In genomic region chr6:49822871-49823230, GRCm38 (mm10) we compare ENCODE assay signal across 7 mouse cellular contexts. TPM values are rescaled to one million over a fixed set of nuclear protein-coding genes. Genes with fewer than 3 reads are reported as not detected.
A peak's percentile ranks its signal among the peaks of the same experiment; 100 is the strongest.
DNase-seq lines count a peak whose midpoint lies in the region; ATAC-seq and TF ChIP-seq lines count a peak whose summit lies in the region.

No protein-coding gene starts in this region.

- no peak for TF ChIP-seq EP300 in lung, postnatal 0 days (IDR thresholded peaks at IDR 0.05)
- TF ChIP-seq EP300 in liver, embryonic 14.5 days (IDR thresholded peaks at IDR 0.05; ENCODE audit: low read depth), result no peak
- no peak for TF ChIP-seq EP300 in stomach, postnatal 0 days (optimal IDR thresholded peaks at IDR 0.05)

- no peak overlapping the region for H3K27ac ChIP-seq in lung, postnatal 0 days (ENCODE audit: low read length)
- H3K27ac ChIP-seq in forebrain, postnatal 0 days (ENCODE audit: low read depth, low read length), result no peak overlapping the region
- H3K27ac ChIP-seq in liver, embryonic 14.5 days, result no peak overlapping the region
- no peak overlapping the region for H3K27ac ChIP-seq in stomach, postnatal 0 days (replicated peaks)

- no peak for DNase-seq in lung, postnatal 0 days (ENCODE audit: low spot score)
- DNase-seq in lung, postnatal 25 days (ENCODE audit: low spot score), result no peak
- peak; percentile 31 for DNase-seq in forebrain, postnatal 0 days
- no peak for DNase-seq in liver, embryonic 14.5 days (ENCODE audit: low read depth in 3 of 3, low spot score in 3 of 3)
- DNase-seq in stomach, postnatal 0 days (ENCODE audit: low spot score), result no peak
- no peak for DNase-seq in testis, postnatal 14 days (ENCODE audit: low spot score)

- H3K9ac ChIP-seq in lung, postnatal 0 days (replicated peaks; ENCODE audit: low read depth), result no peak overlapping the region
- H3K9ac ChIP-seq in forebrain, postnatal 0 days, result peak overlapping the region; percentile 51
- H3K9ac ChIP-seq in liver, embryonic 14.5 days (replicated peaks), result no peak overlapping the region
- H3K9ac ChIP-seq in stomach, postnatal 0 days (ENCODE audit: low read length), result no peak overlapping the region

- H3K4me2 ChIP-seq in lung, postnatal 0 days (replicated peaks; ENCODE audit: low read depth, low read length), result peak overlapping the region; percentile 75
- peak overlapping the region; percentile 67 for H3K4me2 ChIP-seq in forebrain, postnatal 0 days (ENCODE audit: low read depth)
- H3K4me2 ChIP-seq in liver, embryonic 14.5 days (ENCODE audit: low read depth), result peak overlapping the region; percentile 42; the same call in 1 of the 2 replicates
- peak overlapping the region; percentile 66 for H3K4me2 ChIP-seq in stomach, postnatal 0 days (replicated peaks; ENCODE audit: low read depth)

- TF ChIP-seq CTCF in lung, postnatal 0 days (IDR thresholded peaks at IDR 0.05), result no peak
- TF ChIP-seq CTCF in forebrain, postnatal 0 days (IDR thresholded peaks at IDR 0.05; ENCODE audit: low read depth), result no peak
- TF ChIP-seq CTCF in liver, embryonic 14.5 days (IDR thresholded peaks at IDR 0.05; ENCODE audit: low read depth), result no peak
- no peak for TF ChIP-seq CTCF in stomach, postnatal 0 days (IDR thresholded peaks at IDR 0.05; ENCODE audit: low read depth)

- peaks cover 38% of the 10 kb centered on the region for H3K27me3 ChIP-seq in lung, postnatal 0 days (replicated peaks; ENCODE audit: insufficient read depth, low read length)
- H3K27me3 ChIP-seq in forebrain, postnatal 0 days (ENCODE audit: insufficient read depth, low read length), result peaks cover 34% of the 10 kb centered on the region
- H3K27me3 ChIP-seq in liver, embryonic 14.5 days (ENCODE audit: control insufficient read depth, insufficient read depth, low read length), result peaks cover 41% of the 10 kb centered on the region
- peaks cover 11% of the 10 kb centered on the region for H3K27me3 ChIP-seq in stomach, postnatal 0 days (ENCODE audit: control insufficient read depth, insufficient read depth, low read length)

- no peaks in the 10 kb centered on the region for H3K9me3 ChIP-seq in lung, postnatal 0 days (ENCODE audit: low read length)
- no peaks in the 10 kb centered on the region for H3K9me3 ChIP-seq in forebrain, postnatal 0 days (ENCODE audit: low read length)
- H3K9me3 ChIP-seq in liver, embryonic 14.5 days (ENCODE audit: control insufficient read depth, low read length), result no peaks in the 10 kb centered on the region
- H3K9me3 ChIP-seq in stomach, postnatal 0 days (ENCODE audit: control insufficient read depth, low read length), result no peaks in the 10 kb centered on the region

- H3K4me3 ChIP-seq in lung, postnatal 0 days (ENCODE audit: low read depth, low read length), result peak overlapping the region; percentile 42
- H3K4me3 ChIP-seq in forebrain, postnatal 0 days (ENCODE audit: low read depth, low read length), result peak overlapping the region; percentile 39
- no peak overlapping the region for H3K4me3 ChIP-seq in liver, embryonic 14.5 days (ENCODE audit: insufficient read depth in 1 of 2, low read depth in 2 of 2, low read length in 2 of 2)
- H3K4me3 ChIP-seq in stomach, postnatal 0 days (ENCODE audit: low read depth, low read length), result peak overlapping the region; percentile 40

- WGBS in lung, postnatal 0 days, result 2% methylated on average over 10 of the region's 10 CpGs
- WGBS in forebrain, postnatal 0 days, result 2% methylated on average over 10 of the region's 10 CpGs
- WGBS in liver, embryonic 14.5 days (ENCODE audit: insufficient replicate concordance), result 1% methylated on average over 10 of the region's 10 CpGs
- under 1% methylated on average over 10 of the region's 10 CpGs for WGBS in stomach, postnatal 0 days

- peaks cover 4% of the 10 kb centered on the region; the same call in 1 of the 2 replicates for H3K4me1 ChIP-seq in lung, postnatal 0 days (ENCODE audit: insufficient read depth, low read depth, low read length)
- H3K4me1 ChIP-seq in forebrain, postnatal 0 days (ENCODE audit: insufficient read depth), result peaks cover 3% of the 10 kb centered on the region
- no peaks in the 10 kb centered on the region for H3K4me1 ChIP-seq in liver, embryonic 14.5 days (replicated peaks; ENCODE audit: control insufficient read depth in 2 of 2, insufficient read depth in 2 of 2, low read length in 1 of 2)
- H3K4me1 ChIP-seq in stomach, postnatal 0 days (replicated peaks; ENCODE audit: control insufficient read depth, insufficient read depth), result 0 out of 2 replicates have a peak, but pooled peaks cover 5% of the 10 kb centered on the region

- no peaks in the 10 kb centered on the region for H3K36me3 ChIP-seq in lung, postnatal 0 days (ENCODE audit: insufficient read depth, low read length)
- no peaks in the 10 kb centered on the region for H3K36me3 ChIP-seq in forebrain, postnatal 0 days (ENCODE audit: insufficient read depth)
- no peaks in the 10 kb centered on the region for H3K36me3 ChIP-seq in liver, embryonic 14.5 days (replicated peaks; ENCODE audit: control insufficient read depth, insufficient read depth, low read depth)
- no peaks in the 10 kb centered on the region for H3K36me3 ChIP-seq in stomach, postnatal 0 days (ENCODE audit: control insufficient read depth, insufficient read depth, low read length)

- no peak for ATAC-seq in lung, postnatal 0 days
- no peak for ATAC-seq in forebrain, postnatal 0 days
- ATAC-seq in liver, embryonic 14.5 days (ENCODE audit: insufficient read depth), result no peak
- no peak for ATAC-seq in stomach, postnatal 0 days (ENCODE audit: low FRiP score, low TSS enrichment)
- ATAC-seq in activated CD4-positive, CD25-positive, alpha-beta regulatory T cell, adult 4 months, result no peak

RNA-seq across cellular contexts. Expression of gene Npy, which starts 0.3 kb away (rescaled TPM):
- polyA plus RNA-seq in lung, postnatal 0 days (2015; fragmentation: Nextera tagmentation; extraction: Ambion mirVana), result 0.26 TPM in 1 of 2 replicates, not detected in the other
- total RNA-seq in forebrain, postnatal 0 days (2014; rRNA removed), result 208 and 285 TPM in 2 replicates
- polyA plus RNA-seq in forebrain, postnatal 0 days (2015; fragmentation: Nextera tagmentation; extraction: Ambion mirVana), result 323 and 643 TPM in 2 replicates
- 0.09 and 0.47 TPM in 2 replicates for polyA plus RNA-seq in liver, embryonic 14.5 days (2012; rRNA removed)
- 0.25 TPM in 1 of 2 replicates, not detected in the other for polyA plus RNA-seq in liver, embryonic 14.5 days (2014; fragmentation: Nextera tagmentation; extraction: Ambion mirVana)
- polyA plus RNA-seq in stomach, postnatal 0 days (2015; fragmentation: Nextera tagmentation; extraction: Ambion mirVana), result 3.3 and 4.5 TPM in 2 replicates
- not detected for polyA plus RNA-seq in activated CD4-positive, CD25-positive, alpha-beta regulatory T cell, adult 4 months (2017; shearing (Covaris generic))

Comparison
In these comparisons a context has a peak if more than half of its experiments do, and no peak if none do; other contexts are left out.
1. H3K4me3 ChIP-seq: peak in lung, postnatal 0 days (single experiment), forebrain, postnatal 0 days (single experiment) and stomach, postnatal 0 days (single experiment); none in liver, embryonic 14.5 days (0 of 2).
2. RNA of gene Npy, which starts 0.3 kb away (polyA plus RNA-seq): 323 to 643 TPM in forebrain, postnatal 0 days; 3.3 to 4.5 TPM in stomach, postnatal 0 days, 0.09 to 0.47 TPM in liver, embryonic 14.5 days, 0.26 TPM in lung, postnatal 0 days and not detected in activated CD4-positive, CD25-positive, alpha-beta regulatory T cell, adult 4 months; every median in the first group is over 10 times any median in the second.
3. Peak in every context shown above with its lines, with median percentiles within 50 percentile points of each other: H3K4me2 ChIP-seq.